Mouse (Mus musculus) limb, embryonic 10.5 days (tissue): ENCODE results near the gene Taf6. TPM values are rescaled to one million over a fixed set of nuclear protein-coding genes. Genes with fewer than 3 reads are reported as not detected.
A peak's percentile ranks its signal among the peaks of the same experiment; 100 is the strongest.
"Not testable (repeated sequence)": the region's sequence is repeated elsewhere in the genome, so short reads cannot be mapped to it uniquely, and the experiment has no call there.

Source experiments
- DNase-seq: peaks from one replicate; pipeline ENCODE4 v3.0.0-alpha.2; 2017; ENCODE audit warnings: low spot score
- H3K27ac ChIP-seq: fragments of 300-500 bp; sonication (generic); 2 replicates; pipeline ENCODE4 v1.5.1; 2016; ENCODE audit warnings: mild to moderate bottlenecking
- H3K27me3 ChIP-seq: fragments of 300-500 bp; sonication (generic); 2 replicates; pipeline ENCODE4 v1.6.1; 2016; ENCODE audit warnings: low read depth, mild to moderate bottlenecking; ENCODE audit not compliant: poor library complexity, severe bottlenecking
- H3K36me3 ChIP-seq: fragments of 300-500 bp; sonication (generic); 2 replicates; pipeline ENCODE4 v1.6.1; 2016; ENCODE audit warnings: mild to moderate bottlenecking, moderate library complexity
- H3K4me1 ChIP-seq: fragments of 300-500 bp; sonication (generic); 2 replicates; pipeline ENCODE4 v1.6.1; 2016
- H3K4me3 ChIP-seq: fragments of 300-500 bp; sonication (generic); 2 replicates; pipeline ENCODE4 v1.5.1; 2016; ENCODE audit warnings: mild to moderate bottlenecking, moderate library complexity
- H3K9me3 ChIP-seq: fragments of 300-500 bp; sonication (generic); replicated peaks from 2 replicates; pipeline ENCODE4 v1.6.1; 2016; ENCODE audit warnings: mild to moderate bottlenecking
- WGBS: fragments of 180-500 bp; shearing (Covaris S2); methylation state at CpG from one replicate; pipeline ENCODE4 v1.1.7; 2016; 5-methylcytosine and 5-hydroxymethylcytosine counted together
- polyA plus RNA-seq: library from polyadenylated mRNA; unstranded; fragments of >200 nt; fragmentation: Nextera tagmentation; extraction: Ambion mirVana; gene quantifications from 2 replicates; pipeline ENCODE4 v1.2.1, GENCODE M21; 2016

The Taf6 gene
- polyA plus RNA-seq, result 133 and 145 TPM in 2 replicates

GRCm38 (mm10) chr5:138186950-138187638 lies at the start of gene Taf6, which contains the start of gene Cnpy4:
Gene Taf6, minus strand, starts transcription at chr5:138187451.
Gene Cnpy4, plus strand, starts transcription at chr5:138187485.
- H3K4me3 ChIP-seq, result peak within 1 kb of the TSS; percentile 69
- H3K9me3 ChIP-seq, result no peaks in the 10 kb centered on the region
- WGBS, result under 1% methylated on average over 31 of the region's 31 CpGs
- H3K27me3 ChIP-seq, result no peaks in the 10 kb centered on the region
- peaks cover 58% of the 10 kb centered on the region for H3K36me3 ChIP-seq
- H3K27ac ChIP-seq, result peak within 1 kb of the TSS; percentile 93
- DNase-seq, result peak; percentile 84
- peaks cover 11% of the 10 kb centered on the region for H3K4me1 ChIP-seq

DNA sequence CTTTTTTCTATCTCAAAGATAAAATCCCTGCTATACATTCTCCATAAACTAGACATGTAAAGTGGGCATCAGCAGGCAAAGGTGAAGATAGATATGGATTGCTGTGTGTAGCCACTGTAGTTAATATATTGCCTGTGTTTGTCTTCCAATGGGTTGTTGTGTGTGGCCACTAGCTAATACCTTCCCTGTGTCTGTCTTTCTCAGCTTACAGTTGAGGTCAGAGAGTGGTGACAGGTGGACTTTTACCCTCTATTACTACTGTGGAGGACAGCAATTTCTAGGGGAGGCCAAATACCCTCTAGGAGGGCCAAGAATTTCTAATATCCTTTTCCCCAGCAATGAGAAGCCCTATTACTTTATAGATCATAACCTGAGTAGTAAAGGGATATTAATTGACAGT lies 47.0 kb upstream of the Taf6 start:
- Histone ChIP-seq H3K4me1 (no peaks in the 10 kb centered on the region), H3K27me3 (no peaks in the 10 kb centered on the region), H3K9me3 (no peaks in the 10 kb centered on the region), H3K27ac (no peak overlapping the region), H3K4me3 (no peak overlapping the region), H3K36me3 (no peaks in the 10 kb centered on the region)
- no peak for DNase-seq

DNA sequence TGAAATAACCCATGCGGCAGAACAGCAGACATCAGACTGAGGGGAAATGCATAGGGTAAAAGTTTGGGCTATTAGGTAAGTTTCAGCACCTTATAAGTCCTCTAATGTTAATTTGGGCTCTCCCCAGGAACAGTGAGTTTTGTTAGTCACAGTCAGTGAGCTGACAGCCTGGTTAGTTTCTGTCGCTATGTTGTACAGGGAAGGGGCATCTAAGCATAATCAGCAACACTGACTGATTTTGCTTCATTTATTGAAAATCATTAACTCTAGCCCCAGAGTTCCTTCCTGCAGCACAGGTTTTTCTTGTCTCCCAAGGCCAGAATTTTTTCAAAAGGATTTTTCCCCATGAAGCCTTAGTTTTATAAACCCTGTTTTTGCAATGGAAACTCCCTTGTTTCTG lies 46.5 kb upstream of the Taf6 start:
- DNase-seq, result no peak
- WGBS, result 88% methylated on average over 2 of the region's 2 CpGs
- H3K36me3 ChIP-seq, result no peaks in the 10 kb centered on the region

DNA sequence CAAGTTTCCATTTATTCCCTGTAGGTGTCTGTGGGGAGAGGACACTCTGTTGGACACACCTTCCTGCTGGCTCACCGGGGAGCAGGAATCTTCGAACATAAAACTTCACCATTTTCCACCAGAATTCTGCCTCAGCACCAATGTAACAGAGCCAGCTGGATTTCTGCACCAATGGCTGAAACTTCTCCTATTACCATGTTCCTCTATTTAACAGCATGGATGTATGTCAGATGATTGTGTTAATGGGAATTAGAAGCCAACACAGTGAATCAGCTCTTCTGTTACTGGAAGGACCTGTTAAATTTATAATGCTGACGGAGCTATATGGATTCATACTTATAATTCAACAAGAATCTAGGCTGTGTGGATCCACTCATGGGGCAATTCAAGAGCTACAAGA lies 42.3 kb upstream of the Taf6 start:
- Histone ChIP-seq H3K27me3 (no peaks in the 10 kb centered on the region), H3K9me3 (no peaks in the 10 kb centered on the region), H3K36me3 (no peaks in the 10 kb centered on the region), H3K27ac (no peak overlapping the region), H3K4me3 (no peak overlapping the region), H3K4me1 (no peaks in the 10 kb centered on the region)
- DNase-seq, result no peak
- WGBS, result 91% methylated on average over 3 of the region's 3 CpGs

More for the DNA sequence above, 46.5 kb upstream of the Taf6 start:
- Histone ChIP-seq H3K9me3 (no peaks in the 10 kb centered on the region), H3K27me3 (no peaks in the 10 kb centered on the region), H3K4me3 (no peak overlapping the region), H3K27ac (no peak overlapping the region), H3K4me1 (no peaks in the 10 kb centered on the region)

DNA sequence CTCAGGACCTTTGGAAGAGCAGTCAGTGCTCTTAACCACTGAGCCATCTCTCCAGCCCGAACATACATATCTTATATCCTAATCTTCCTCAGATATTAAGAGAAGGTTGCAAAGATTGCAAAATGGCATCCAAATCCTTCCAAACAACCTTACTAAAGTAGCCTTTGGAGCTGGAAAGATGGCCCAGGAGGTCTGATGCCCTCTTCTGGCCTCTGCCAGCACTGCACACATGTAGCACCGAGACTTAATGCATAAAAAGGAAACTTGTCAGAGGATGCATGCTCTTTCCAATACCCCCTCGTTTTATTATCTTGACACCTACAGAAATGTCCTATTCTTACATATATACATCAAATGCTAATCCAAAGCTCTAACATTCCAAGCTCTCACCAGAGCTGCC lies 40.8 kb upstream of the Taf6 start:
- DNase-seq, result no peak
- Histone ChIP-seq H3K9me3 (no peaks in the 10 kb centered on the region), H3K36me3 (no peaks in the 10 kb centered on the region), H3K27me3 (no peaks in the 10 kb centered on the region), H3K27ac (no peak overlapping the region), H3K4me3 (no peak overlapping the region), H3K4me1 (no peaks in the 10 kb centered on the region)
- WGBS, result 67% methylated on average over 3 of the region's 3 CpGs

DNA sequence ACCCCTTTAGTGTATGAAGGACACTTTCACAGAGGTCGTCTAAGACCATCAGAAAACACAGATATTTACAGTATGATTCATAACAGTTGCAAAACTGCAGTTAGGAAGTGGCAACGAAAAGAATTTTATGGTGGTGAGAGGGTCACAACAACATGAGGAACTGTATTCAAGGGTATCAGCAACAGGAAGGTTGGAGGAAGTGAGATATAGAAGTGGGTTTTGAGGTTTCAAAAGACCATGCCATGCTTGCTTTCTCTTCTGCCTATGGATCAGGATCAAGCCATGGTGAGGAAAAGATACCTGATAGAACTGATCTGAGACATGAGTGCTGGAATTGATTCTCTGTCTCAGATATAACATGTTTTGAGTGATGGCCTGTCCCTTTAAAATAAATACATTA lies 40.1 kb upstream of the Taf6 start:
- Histone ChIP-seq H3K27me3 (no peaks in the 10 kb centered on the region), H3K36me3 (no peaks in the 10 kb centered on the region), H3K4me1 (no peaks in the 10 kb centered on the region), H3K4me3 (no peak overlapping the region), H3K27ac (no peak overlapping the region), H3K9me3 (no peaks in the 10 kb centered on the region)
- DNase-seq, result no peak
- WGBS, result 81% methylated on average over 2 of the region's 2 CpGs

GRCm38 (mm10) chr5:138226491-138226890 lies 39.2 kb upstream of the Taf6 start:
- DNase-seq, result no peak
- H3K36me3 ChIP-seq, result no peaks in the 10 kb centered on the region
- no peaks in the 10 kb centered on the region for H3K9me3 ChIP-seq
- H3K27ac ChIP-seq, result no peak overlapping the region
- no peaks in the 10 kb centered on the region for H3K4me1 ChIP-seq
- no peak overlapping the region for H3K4me3 ChIP-seq
- H3K27me3 ChIP-seq, result no peaks in the 10 kb centered on the region
- WGBS, result 80% methylated on average over 4 of the region's 4 CpGs

DNA sequence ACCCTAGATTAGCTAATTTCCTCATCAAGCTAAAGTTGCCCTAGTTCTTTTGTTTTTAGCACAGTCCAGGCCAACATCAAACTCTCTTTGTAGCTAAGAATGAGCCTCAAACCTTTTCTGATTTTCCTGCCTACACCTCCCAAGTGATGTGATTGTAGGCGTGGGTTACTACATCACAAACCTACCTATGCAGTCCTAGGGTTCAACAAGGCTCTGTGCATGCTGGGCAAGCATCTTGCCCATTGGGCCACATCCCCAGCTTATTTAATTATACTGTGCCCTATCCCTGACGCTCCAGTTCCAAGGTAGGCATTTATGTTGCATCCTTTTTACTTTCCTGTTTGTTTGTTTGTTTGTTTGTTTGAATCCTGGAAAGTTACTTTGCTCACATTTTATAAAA lies 38.4 kb upstream of the Taf6 start, which contains the start of gene Nxpe5:
Gene Nxpe5, plus strand, starts transcription at position 199 of the 400 bp plus-strand sequence.
- H3K9me3 ChIP-seq, result no peaks in the 10 kb centered on the region
- WGBS, result 67% methylated on average over 2 of the region's 2 CpGs
- no peaks in the 10 kb centered on the region for H3K27me3 ChIP-seq
- H3K36me3 ChIP-seq, result no peaks in the 10 kb centered on the region
- no peak within 1 kb of the TSS for H3K4me3 ChIP-seq
- H3K27ac ChIP-seq, result no peak within 1 kb of the TSS
- no peaks in the 10 kb centered on the region for H3K4me1 ChIP-seq
- no peak for DNase-seq

GRCm38 (mm10) chr5:138223287-138223686 lies 36.0 kb upstream of the Taf6 start:
- Histone ChIP-seq H3K9me3 (no peaks in the 10 kb centered on the region), H3K4me3 (no peak overlapping the region), H3K4me1 (no peaks in the 10 kb centered on the region), H3K36me3 (no peaks in the 10 kb centered on the region), H3K27ac (no peak overlapping the region), H3K27me3 (no peaks in the 10 kb centered on the region)
- WGBS, result 63% methylated on average over 3 of the region's 3 CpGs
- DNase-seq, result no peak

DNA sequence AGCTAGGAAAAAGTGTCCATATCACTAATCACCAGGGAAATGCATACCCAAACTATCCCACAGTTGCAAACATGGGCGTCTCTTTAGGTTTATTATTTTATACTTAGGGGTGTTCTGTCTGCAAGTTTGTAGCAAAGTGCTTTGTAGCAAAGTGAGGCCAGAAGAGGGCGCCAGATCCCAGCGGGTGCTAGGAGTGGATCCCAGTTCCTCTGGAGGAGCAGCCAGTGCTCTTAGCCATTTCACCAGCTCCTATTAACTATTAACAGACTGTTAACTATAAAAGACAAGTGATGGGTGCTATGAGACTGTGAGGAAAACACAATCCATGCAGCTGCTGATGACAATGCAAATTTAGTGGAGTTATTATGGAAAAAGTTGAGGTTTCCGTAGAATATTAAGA lies 34.9 kb upstream of the Taf6 start:
- WGBS, result 26% methylated on average over 4 of the region's 4 CpGs
- no peaks in the 10 kb centered on the region for H3K9me3 ChIP-seq

DNA sequence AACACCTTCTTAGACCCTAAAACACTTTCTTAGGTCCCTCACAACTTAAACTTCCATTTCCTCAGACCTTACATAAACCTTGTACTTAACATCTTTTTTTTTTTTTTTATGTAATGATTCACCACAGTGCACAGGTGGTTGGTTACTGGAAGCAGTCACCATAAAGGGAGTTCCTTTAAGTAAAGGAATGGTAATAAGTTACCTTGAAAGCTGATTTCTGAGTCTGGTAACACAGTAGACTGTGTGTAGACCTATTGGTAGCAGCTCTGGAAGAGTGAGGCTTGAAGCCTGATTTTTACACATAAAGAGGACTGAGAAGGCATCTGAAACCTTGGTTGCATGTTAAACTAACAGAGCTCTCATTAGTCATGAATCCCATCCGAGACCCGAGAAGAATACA lies 32.6 kb upstream of the Taf6 start:
- H3K27me3 ChIP-seq, result no peaks in the 10 kb centered on the region
- no peaks in the 10 kb centered on the region for H3K4me1 ChIP-seq
- H3K36me3 ChIP-seq, result no peaks in the 10 kb centered on the region
- peaks cover 6% of the 10 kb centered on the region; the same call in 1 of the 2 replicates for H3K9me3 ChIP-seq
- H3K27ac ChIP-seq, result no peak overlapping the region
- H3K4me3 ChIP-seq, result no peak overlapping the region
- DNase-seq, result no peak
- 86% methylated on average over 2 of the region's 2 CpGs for WGBS

More for the DNA sequence above, 34.9 kb upstream of the Taf6 start:
- Histone ChIP-seq H3K36me3 (no peaks in the 10 kb centered on the region), H3K27ac (no peak overlapping the region), H3K27me3 (no peaks in the 10 kb centered on the region), H3K4me3 (no peak overlapping the region), H3K4me1 (no peaks in the 10 kb centered on the region)
- peak; percentile 77 for DNase-seq

- not testable (repeated sequence) for DNase-seq, H3K4me3 ChIP-seq, H3K27ac ChIP-seq, H3K36me3 ChIP-seq, H3K27me3 ChIP-seq, H3K9me3 ChIP-seq, H3K4me1 ChIP-seq
- 97% methylated on average over 13 of the region's 13 CpGs for WGBS
These were observed 29.4 kb upstream of the Taf6 start for GRCm38 (mm10) chr5:138216632-138217031.

GRCm38 (mm10) chr5:138207873-138208272 lies 20.6 kb upstream of the Taf6 start:
- WGBS, result 91% methylated on average over 4 of the region's 4 CpGs
- peaks cover 2% of the 10 kb centered on the region; the same call in 1 of the 2 replicates for H3K9me3 ChIP-seq
- no peak overlapping the region for H3K4me3 ChIP-seq
- H3K36me3 ChIP-seq, result no peaks in the 10 kb centered on the region
- no peak overlapping the region for H3K27ac ChIP-seq
- no peaks in the 10 kb centered on the region for H3K4me1 ChIP-seq
- DNase-seq, result no peak
- no peaks in the 10 kb centered on the region for H3K27me3 ChIP-seq

DNA sequence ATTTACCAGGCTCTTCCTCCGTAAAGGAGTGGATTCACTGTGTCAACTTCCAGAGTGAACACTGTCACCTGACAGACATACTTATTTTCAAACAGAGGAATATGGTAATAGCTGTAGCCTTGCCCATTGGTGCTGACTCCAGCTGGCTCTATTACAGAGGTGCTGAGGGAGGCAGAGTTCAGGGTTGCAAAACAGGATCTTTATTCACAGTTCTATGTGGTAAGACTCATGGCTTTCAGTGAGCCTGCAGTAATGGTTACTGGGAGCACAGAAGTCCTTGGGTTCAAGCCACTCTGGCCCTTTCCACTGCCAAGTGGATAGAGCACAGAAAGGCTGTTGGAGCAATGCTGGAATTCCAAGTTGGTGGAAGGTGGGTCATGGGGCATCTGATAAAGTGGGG lies 20.0 kb upstream of the Taf6 start:
- Histone ChIP-seq H3K27me3 (no peaks in the 10 kb centered on the region), H3K4me3 (no peak overlapping the region), H3K27ac (no peak overlapping the region), H3K4me1 (no peaks in the 10 kb centered on the region), H3K36me3 (no peaks in the 10 kb centered on the region), H3K9me3 (peaks cover 2% of the 10 kb centered on the region; the same call in 1 of the 2 replicates)
- DNase-seq, result no peak
- 93% methylated on average over 1 of the region's 1 CpGs for WGBS
